35 mouse cellular contexts compared by ENCODE assay signal in genomic region chr13:108320216-108320615, GRCm38 (mm10).
"Had no signal": no experiment of that assay in that cellular context is flagged by ENCODE, and none has a peak within 500 bp of the region (broad histone marks: within the 10 kb centered on the region; RNA-seq: fewer than 3 reads in every experiment).

No protein-coding gene starts in this region.

- H3K4me2 ChIP-seq: heart, embryonic 11.5 days; heart, embryonic 12.5 days; heart, embryonic 13.5 days; heart, embryonic 15.5 days; hindbrain, embryonic 12.5 days; hindbrain, embryonic 13.5 days; hindbrain, embryonic 14.5 days; hindbrain, embryonic 15.5 days; intestine, embryonic 15.5 days; kidney, embryonic 15.5 days had no signal

- H3K9me3 ChIP-seq: heart, embryonic 13.5 days; heart, embryonic 15.5 days; hindbrain, embryonic 10.5 days; hindbrain, embryonic 12.5 days; hindbrain, embryonic 13.5 days; hindbrain, embryonic 15.5 days; intestine, embryonic 15.5 days; kidney, embryonic 15.5 days had no signal

- H3K36me3 ChIP-seq: hindbrain, embryonic 13.5 days; hindbrain, embryonic 15.5 days; intestine, embryonic 15.5 days had no signal

- DNase-seq: heart, postnatal 10 days; heart, postnatal 14 days; heart, postnatal 36 days; heart, postnatal 4 days; kidney, adult 11 months; kidney, adult 18-20 months; kidney, adult 2 months; kidney, adult 8-10 months; kidney, adult 9 months; kidney, postnatal 10 days; kidney, postnatal 14 days; kidney, postnatal 25 days; kidney, postnatal 36 days; kidney, postnatal 4 days; layer of hippocampus, adult 9-11 months; layer of hippocampus, postnatal 36 days had no signal

- H3K9ac ChIP-seq: heart, embryonic 12.5 days; heart, embryonic 13.5 days; heart, embryonic 15.5 days; hindbrain, embryonic 12.5 days; hindbrain, embryonic 13.5 days; hindbrain, embryonic 14.5 days; hindbrain, embryonic 15.5 days; intestine, embryonic 15.5 days; kidney, embryonic 15.5 days had no signal

- ATAC-seq: hindbrain, embryonic 16.5 days; hindbrain, postnatal 0 days; inflammation-experienced regulatory T-cells, adult 6 months; intestine, embryonic 15.5 days; intestine, embryonic 16.5 days; intestine, postnatal 0 days had no signal

- H3K4me3 ChIP-seq: heart, embryonic 12.5 days; heart, embryonic 13.5 days; heart, embryonic 15.5 days; hindbrain, embryonic 10.5 days; hindbrain, embryonic 12.5 days; hindbrain, embryonic 13.5 days; hindbrain, embryonic 15.5 days; intestine, embryonic 15.5 days; kidney, embryonic 15.5 days; layer of hippocampus, adult 2 months; left cerebral cortex, adult 2 months had no signal

- H3K27me3 ChIP-seq: hindbrain, embryonic 12.5 days; hindbrain, embryonic 13.5 days; hindbrain, embryonic 15.5 days; intestine, embryonic 15.5 days; kidney, embryonic 15.5 days had no signal

- H3K27ac ChIP-seq: heart, embryonic 13.5 days; heart, embryonic 15.5 days; hindbrain, embryonic 10.5 days; hindbrain, embryonic 12.5 days; hindbrain, embryonic 13.5 days; hindbrain, embryonic 14.5 days; hindbrain, embryonic 15.5 days; hindbrain, postnatal 0 days; intestine, embryonic 15.5 days; kidney, embryonic 15.5 days; kidney, postnatal 0 days; layer of hippocampus, adult 2 months; left cerebral cortex, adult 2 months had no signal
